Mouse (Mus musculus): ENCODE data around the gene Trpv1. TPM values are rescaled to one million over a fixed set of nuclear protein-coding genes. Genes with fewer than 3 reads are reported as not detected.

The Trpv1 gene
- polyA plus RNA-seq (2012; rRNA removed) = 0.36 TPM in 2 replicates

GRCm38 (mm10) chr11:73233992-73234391 lies at the start of gene Trpv1:
Gene Trpv1, plus strand, starts transcription at chr11:73234292.
- no peak for DNase-seq (ENCODE audit: extremely low spot score in 1 of 2, low spot score in 1 of 2)

- no peak for DNase-seq (ENCODE audit: extremely low spot score in 1 of 2, low spot score in 1 of 2)
These were observed 48.0 kb upstream of the Trpv1 start for GRCm38 (mm10) chr11:73185872-73186615.

GRCm38 (mm10) chr11:73187231-73187630 lies 46.9 kb upstream of the Trpv1 start:
- DNase-seq (ENCODE audit: extremely low spot score in 1 of 2, low spot score in 1 of 2) = no peak

GRCm38 (mm10) chr11:73193047-73193446 lies 41.0 kb upstream of the Trpv1 start:
- DNase-seq (ENCODE audit: extremely low spot score in 1 of 2, low spot score in 1 of 2) = no peak

GRCm38 (mm10) chr11:73194444-73194843 lies 39.6 kb upstream of the Trpv1 start:
- no peak for DNase-seq (ENCODE audit: extremely low spot score in 1 of 2, low spot score in 1 of 2)

GRCm38 (mm10) chr11:73198190-73198589 lies 35.9 kb upstream of the Trpv1 start:
- DNase-seq (ENCODE audit: extremely low spot score in 1 of 2, low spot score in 1 of 2) = no peak

- peak; percentile 84 to 89 for DNase-seq (ENCODE audit: extremely low spot score in 1 of 2, low spot score in 1 of 2)
These were observed 35.4 kb upstream of the Trpv1 start, which contains the start of gene Ctns for GRCm38 (mm10) chr11:73198603-73199229. Gene Ctns, minus strand, starts transcription at chr11:73199042.

GRCm38 (mm10) chr11:73199230-73199712 lies 34.8 kb upstream of the Trpv1 start, which contains the start of gene Shpk:
Gene Shpk, plus strand, starts transcription at chr11:73199460.
- peak; percentile 94 to 97 for DNase-seq (ENCODE audit: extremely low spot score in 1 of 2, low spot score in 1 of 2)

- no peak for DNase-seq (ENCODE audit: extremely low spot score in 1 of 2, low spot score in 1 of 2)
These were observed 34.2 kb upstream of the Trpv1 start for GRCm38 (mm10) chr11:73199879-73200278.

- no peak for DNase-seq (ENCODE audit: extremely low spot score in 1 of 2, low spot score in 1 of 2)
These were observed 33.1 kb upstream of the Trpv1 start for GRCm38 (mm10) chr11:73201021-73201420.

- no peak for DNase-seq (ENCODE audit: extremely low spot score in 1 of 2, low spot score in 1 of 2)
These were observed 32.5 kb upstream of the Trpv1 start for GRCm38 (mm10) chr11:73201597-73201996.

- no peak for DNase-seq (ENCODE audit: extremely low spot score in 1 of 2, low spot score in 1 of 2)
These were observed 30.2 kb upstream of the Trpv1 start for GRCm38 (mm10) chr11:73203895-73204294.

GRCm38 (mm10) chr11:73205194-73205593 lies 28.9 kb upstream of the Trpv1 start:
- DNase-seq (ENCODE audit: extremely low spot score in 1 of 2, low spot score in 1 of 2) = no peak

GRCm38 (mm10) chr11:73207621-73208020 lies 26.5 kb upstream of the Trpv1 start:
- no peak for DNase-seq (ENCODE audit: extremely low spot score in 1 of 2, low spot score in 1 of 2)

GRCm38 (mm10) chr11:73213956-73214355 lies 20.1 kb upstream of the Trpv1 start:
- DNase-seq (ENCODE audit: extremely low spot score in 1 of 2, low spot score in 1 of 2) = no peak

GRCm38 (mm10) chr11:73219671-73220070 lies 14.4 kb upstream of the Trpv1 start:
- no peak for DNase-seq (ENCODE audit: extremely low spot score in 1 of 2, low spot score in 1 of 2)

- DNase-seq (ENCODE audit: extremely low spot score in 1 of 2, low spot score in 1 of 2) = no peak
These were observed 13.4 kb upstream of the Trpv1 start for GRCm38 (mm10) chr11:73220651-73221050.

GRCm38 (mm10) chr11:73222846-73223245 lies 11.2 kb upstream of the Trpv1 start:
- DNase-seq (ENCODE audit: extremely low spot score in 1 of 2, low spot score in 1 of 2) = no peak

GRCm38 (mm10) chr11:73223966-73224365 lies 10.1 kb upstream of the Trpv1 start:
- peak in 1 of 2 experiments; percentile 8 for DNase-seq (ENCODE audit: extremely low spot score in 1 of 2, low spot score in 1 of 2)

- DNase-seq (ENCODE audit: extremely low spot score in 1 of 2, low spot score in 1 of 2) = no peak
These were observed 8.2 kb upstream of the Trpv1 start for GRCm38 (mm10) chr11:73225856-73226255.

GRCm38 (mm10) chr11:73228881-73229280 lies 5.2 kb upstream of the Trpv1 start:
- no peak for DNase-seq (ENCODE audit: extremely low spot score in 1 of 2, low spot score in 1 of 2)

GRCm38 (mm10) chr11:73230081-73230480 lies 4.0 kb upstream of the Trpv1 start:
- DNase-seq (ENCODE audit: extremely low spot score in 1 of 2, low spot score in 1 of 2) = no peak

Data from frontal cortex, adult 2 months (tissue).